ENCODE assay signal across 25 mouse cellular contexts in genomic region chr7:16623131-16623530, GRCm38 (mm10). TPM values are rescaled to one million over a fixed set of nuclear protein-coding genes. Genes with fewer than 3 reads are reported as not detected.
DNase-seq lines count a peak whose midpoint lies in the region.
"Had no signal": no experiment of that assay in that cellular context is flagged by ENCODE, and none has a peak within 500 bp of the region (broad histone marks: within the 10 kb centered on the region; RNA-seq: fewer than 3 reads in every experiment).

No protein-coding gene starts in this region.

- DNase-seq in embryo, embryonic 10 days (ENCODE audit: low spot score): peak; percentile 52
- DNase-seq in embryo, embryonic 9.5 days (ENCODE audit: extremely low spot score): no peak
- peak; percentile 52 for DNase-seq in ZHBTc4 (ENCODE audit: low read depth, low spot score)
- peak; percentile 46 for DNase-seq in embryo, embryonic 11 days
- no peak for DNase-seq in cerebellum, adult 11-12 months
- DNase-seq in adrenal gland, adult 2 months: no peak
- no peak for DNase-seq in testis, postnatal 14 days (ENCODE audit: low spot score)
- DNase-seq: adrenal gland, adult 8-10 months; adrenal gland, postnatal 14 days; B cell, adult 2 months; cerebellum, adult 11 months; cerebellum, adult 9-10 months; forebrain, postnatal 0 days had no signal

RNA-seq across cellular contexts. Expression of gene Arhgap35, which starts 8.3 kb away (rescaled TPM):
- total RNA-seq in adrenal gland, adult 2 months (2021): 10 to 100 TPM; 62.2 to 64.8 TPM
- polyA plus RNA-seq in adrenal gland, adult 2 months (2012; rRNA removed): 21.6 and 26.2 TPM in 2 replicates

RNA-seq across cellular contexts. Expression of gene Ceacam15, which starts 52.4 kb away (rescaled TPM):
- not detected for total RNA-seq in adrenal gland, adult 2 months (2021)
- not detected in 2 replicates for polyA plus RNA-seq in adrenal gland, adult 2 months (2012; rRNA removed)
- total RNA-seq: adrenal gland, adult 8-10 months; adrenal gland, postnatal 14 days; adrenal gland, postnatal 4 days; CH12.LX; ES-E14; forebrain, postnatal 0 days; MEL had no signal
- polyA plus RNA-seq: brain, embryonic 14.5 days; cerebellum, adult 2 months; embryonic facial prominence, embryonic 10.5 days; embryonic facial prominence, embryonic 12.5 days; embryonic facial prominence, embryonic 14.5 days; forebrain, embryonic 11.5 days; forebrain, embryonic 13.5 days; forebrain, embryonic 15.5 days; forebrain, postnatal 0 days had no signal

Comparison
In these comparisons a context has a peak if more than half of its experiments do, and no peak if none do; other contexts are left out.
1. DNase-seq: peak in embryo, embryonic 10 days (single experiment), ZHBTc4 (single experiment) and embryo, embryonic 11 days (single experiment); none in embryo, embryonic 9.5 days (single experiment), cerebellum, adult 11-12 months (single experiment), adrenal gland, adult 2 months (single experiment) and testis, postnatal 14 days (single experiment).